Mouse (Mus musculus): Measurements from ENCODE around the gene Ddias. TPM values are rescaled to one million over a fixed set of nuclear protein-coding genes. Genes with fewer than 3 reads are reported as not detected.

The Ddias gene
- polyA plus RNA-seq, 2 experiments: 4.0 to 11.4 TPM

GRCm38 (mm10) chr7:92826248-92826647 lies 47.8 kb downstream of the Ddias start:
- no peak for DNase-seq (ENCODE audit: low read depth in 3 of 3, low spot score in 3 of 3)
- Histone ChIP-seq H3K4me1 (replicated peaks; ENCODE audit: control insufficient read depth in 2 of 2, insufficient read depth in 2 of 2, low read length in 1 of 2) (no peaks in the 10 kb centered on the region), H3K27ac (no peak overlapping the region), H3K27me3 (ENCODE audit: control insufficient read depth, insufficient read depth, low read length) (no peaks in the 10 kb centered on the region), H3K36me3 (replicated peaks; ENCODE audit: control insufficient read depth, insufficient read depth, low read depth) (no peaks in the 10 kb centered on the region), H3K4me2 (ENCODE audit: low read depth) (no peak overlapping the region), H3K9ac (replicated peaks) (no peak overlapping the region), H3K9me3 (ENCODE audit: control insufficient read depth, low read length) (no peaks in the 10 kb centered on the region), H3K4me3 (ENCODE audit: insufficient read depth in 1 of 2, low read depth in 2 of 2, low read length in 2 of 2) (no peak overlapping the region)
- no peak for ATAC-seq (ENCODE audit: insufficient read depth)
- TF ChIP-seq EP300 (IDR thresholded peaks at IDR 0.05; ENCODE audit: low read depth) (no peak), CTCF (IDR thresholded peaks at IDR 0.05; ENCODE audit: low read depth) (no peak)
- WGBS (ENCODE audit: insufficient replicate concordance): 70% methylated on average over 3 of the region's 3 CpGs

- Histone ChIP-seq H3K9me3 (ENCODE audit: control insufficient read depth, low read length) (no peaks in the 10 kb centered on the region), H3K4me2 (ENCODE audit: low read depth) (no peak overlapping the region), H3K36me3 (replicated peaks; ENCODE audit: control insufficient read depth, insufficient read depth, low read depth) (no peaks in the 10 kb centered on the region), H3K27ac (no peak overlapping the region), H3K9ac (replicated peaks) (no peak overlapping the region), H3K4me1 (replicated peaks; ENCODE audit: control insufficient read depth in 2 of 2, insufficient read depth in 2 of 2, low read length in 1 of 2) (no peaks in the 10 kb centered on the region), H3K27me3 (ENCODE audit: control insufficient read depth, insufficient read depth, low read length) (no peaks in the 10 kb centered on the region), H3K4me3 (ENCODE audit: insufficient read depth in 1 of 2, low read depth in 2 of 2, low read length in 2 of 2) (no peak overlapping the region)
- DNase-seq (ENCODE audit: low read depth in 3 of 3, low spot score in 3 of 3): no peak
- TF ChIP-seq EP300 (IDR thresholded peaks at IDR 0.05; ENCODE audit: low read depth): no peak
- no peak for TF ChIP-seq CTCF (IDR thresholded peaks at IDR 0.05; ENCODE audit: low read depth)
- 40% methylated on average over 1 of the region's 1 CpGs for WGBS (ENCODE audit: insufficient replicate concordance)
- 0 out of 2 replicates have a peak, but pooled peaks have one; percentile 21 for ATAC-seq (ENCODE audit: insufficient read depth)
These were observed 51.5 kb downstream of the Ddias start for GRCm38 (mm10) chr7:92822409-92823101.

GRCm38 (mm10) chr7:92821871-92822270 lies 52.2 kb downstream of the Ddias start:
- no peak for ATAC-seq (ENCODE audit: insufficient read depth)
- no peak overlapping the region; the same call in 1 of the 2 replicates for H3K9ac ChIP-seq (replicated peaks)
- no peaks in the 10 kb centered on the region for H3K9me3 ChIP-seq (ENCODE audit: control insufficient read depth, low read length)
- H3K4me1 ChIP-seq (replicated peaks; ENCODE audit: control insufficient read depth in 2 of 2, insufficient read depth in 2 of 2, low read length in 1 of 2): no peaks in the 10 kb centered on the region
- no peak overlapping the region for H3K27ac ChIP-seq
- DNase-seq (ENCODE audit: low read depth in 3 of 3, low spot score in 3 of 3): no peak
- TF ChIP-seq CTCF (IDR thresholded peaks at IDR 0.05; ENCODE audit: low read depth) (no peak), EP300 (IDR thresholded peaks at IDR 0.05; ENCODE audit: low read depth) (no peak)
- H3K4me2 ChIP-seq (ENCODE audit: low read depth): no peak overlapping the region
- H3K27me3 ChIP-seq (ENCODE audit: control insufficient read depth, insufficient read depth, low read length): no peaks in the 10 kb centered on the region
- WGBS (ENCODE audit: insufficient replicate concordance): 52% methylated on average over 4 of the region's 4 CpGs
- H3K4me3 ChIP-seq (ENCODE audit: insufficient read depth in 1 of 2, low read depth in 2 of 2, low read length in 2 of 2): no peak overlapping the region
- no peaks in the 10 kb centered on the region for H3K36me3 ChIP-seq (replicated peaks; ENCODE audit: control insufficient read depth, insufficient read depth, low read depth)

GRCm38 (mm10) chr7:92820941-92821465 lies 53.0 kb downstream of the Ddias start:
- WGBS (ENCODE audit: insufficient replicate concordance): 64% methylated on average over 7 of the region's 7 CpGs
- Histone ChIP-seq H3K27me3 (ENCODE audit: control insufficient read depth, insufficient read depth, low read length) (no peaks in the 10 kb centered on the region), H3K9ac (replicated peaks) (no peak overlapping the region), H3K4me1 (replicated peaks; ENCODE audit: control insufficient read depth in 2 of 2, insufficient read depth in 2 of 2, low read length in 1 of 2) (no peaks in the 10 kb centered on the region), H3K4me2 (ENCODE audit: low read depth) (no peak overlapping the region), H3K9me3 (ENCODE audit: control insufficient read depth, low read length) (no peaks in the 10 kb centered on the region), H3K27ac (no peak overlapping the region), H3K4me3 (ENCODE audit: insufficient read depth in 1 of 2, low read depth in 2 of 2, low read length in 2 of 2) (no peak overlapping the region), H3K36me3 (replicated peaks; ENCODE audit: control insufficient read depth, insufficient read depth, low read depth) (no peaks in the 10 kb centered on the region)
- TF ChIP-seq CTCF (IDR thresholded peaks at IDR 0.05; ENCODE audit: low read depth) (no peak), EP300 (IDR thresholded peaks at IDR 0.05; ENCODE audit: low read depth) (no peak)
- ATAC-seq (ENCODE audit: insufficient read depth): no peak
- DNase-seq (ENCODE audit: low read depth in 3 of 3, low spot score in 3 of 3): no peak

GRCm38 (mm10) chr7:92820410-92820809 lies 53.6 kb downstream of the Ddias start:
- Histone ChIP-seq H3K9ac (replicated peaks) (no peak overlapping the region), H3K4me1 (replicated peaks; ENCODE audit: control insufficient read depth in 2 of 2, insufficient read depth in 2 of 2, low read length in 1 of 2) (no peaks in the 10 kb centered on the region), H3K4me2 (ENCODE audit: low read depth) (no peak overlapping the region), H3K27me3 (ENCODE audit: control insufficient read depth, insufficient read depth, low read length) (no peaks in the 10 kb centered on the region), H3K4me3 (ENCODE audit: insufficient read depth in 1 of 2, low read depth in 2 of 2, low read length in 2 of 2) (no peak overlapping the region), H3K36me3 (replicated peaks; ENCODE audit: control insufficient read depth, insufficient read depth, low read depth) (no peaks in the 10 kb centered on the region), H3K27ac (no peak overlapping the region), H3K9me3 (ENCODE audit: control insufficient read depth, low read length) (no peaks in the 10 kb centered on the region)
- 57% methylated on average over 1 of the region's 1 CpGs for WGBS (ENCODE audit: insufficient replicate concordance)
- DNase-seq (ENCODE audit: low read depth in 3 of 3, low spot score in 3 of 3): no peak
- ATAC-seq (ENCODE audit: insufficient read depth): no peak
- TF ChIP-seq CTCF (IDR thresholded peaks at IDR 0.05; ENCODE audit: low read depth) (no peak), EP300 (IDR thresholded peaks at IDR 0.05; ENCODE audit: low read depth) (no peak)
